Mouse (Mus musculus) urinary bladder, adult 2 months (tissue): ENCODE data around the gene Tfam. TPM values are rescaled to one million over a fixed set of nuclear protein-coding genes. Genes with fewer than 3 reads are reported as not detected.

ENCODE experiments used
- DNase-seq: peaks from one replicate; pipeline ENCODE4 v3.0.0; 2022; ENCODE audit warnings: low spot score
- polyA plus RNA-seq: library from polyadenylated mRNA; depleted of rRNA; stranded (reverse); fragments of >200 nt; gene quantifications from 2 replicates; pipeline ENCODE4 v1.2.3, GENCODE M21; 2012; rRNA removed

The Tfam gene
- 25.8 and 28.5 TPM in 2 replicates for polyA plus RNA-seq

DNA sequence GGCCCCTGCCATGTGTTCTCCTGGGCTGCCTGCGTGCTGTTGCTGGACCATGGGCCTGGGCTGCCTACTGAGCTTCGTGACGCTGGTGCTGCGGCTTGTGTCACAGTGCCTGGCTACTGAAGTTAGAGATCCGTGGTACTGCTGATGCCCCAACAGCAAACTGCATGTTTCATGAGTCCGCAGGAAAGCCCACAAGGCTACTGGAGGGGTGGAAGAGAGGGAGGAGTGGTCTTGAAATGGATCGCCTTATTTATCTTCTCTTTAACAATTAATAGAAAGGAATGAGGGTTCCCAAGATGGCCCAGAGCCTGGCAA lies at the start of gene Tfam:
Gene Tfam, minus strand, starts transcription at position 41 of the 315 bp plus-strand sequence.
- DNase-seq = no peak

GRCm38 (mm10) chr10:71285126-71285580 lies 47.1 kb upstream of the Tfam start, which contains the start of gene Ube2d1:
Gene Ube2d1 (minus strand): TSS chr10:71285262.
- peak; percentile 89 for DNase-seq

DNA sequence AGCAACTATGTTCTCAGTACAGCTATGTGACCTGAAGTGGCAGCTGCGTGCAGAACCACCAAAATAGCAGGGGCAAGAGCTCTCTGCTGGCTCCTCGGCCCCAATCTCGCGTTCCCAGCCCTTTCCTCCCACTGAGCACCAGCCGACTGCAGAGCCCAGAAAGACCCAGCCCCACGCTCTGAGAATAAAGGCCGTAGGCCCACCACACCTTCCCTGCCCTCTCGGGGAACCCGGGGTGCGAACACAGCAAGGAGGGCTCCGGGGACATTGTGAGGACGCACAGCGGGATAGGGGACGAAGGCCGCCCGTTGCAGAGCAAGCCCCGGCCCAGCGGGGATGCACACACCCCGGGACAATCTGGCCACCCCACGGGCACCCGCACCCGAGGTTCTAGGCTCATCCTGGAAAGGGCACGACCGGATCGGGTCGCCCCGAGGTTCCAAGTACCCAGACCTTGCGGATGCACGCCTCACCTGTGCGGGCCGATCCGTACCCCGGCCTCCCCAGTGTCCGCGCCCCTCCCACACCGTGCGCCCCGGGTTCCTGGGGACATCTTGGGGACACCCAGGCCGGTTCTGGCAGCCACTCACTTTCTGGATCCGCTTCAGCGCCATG lies 46.5 kb upstream of the Tfam start:
- no peak for DNase-seq

- no peak for DNase-seq
Observed at GRCm38 (mm10) chr10:71284131-71284510, 46.0 kb upstream of the Tfam start.

DNA sequence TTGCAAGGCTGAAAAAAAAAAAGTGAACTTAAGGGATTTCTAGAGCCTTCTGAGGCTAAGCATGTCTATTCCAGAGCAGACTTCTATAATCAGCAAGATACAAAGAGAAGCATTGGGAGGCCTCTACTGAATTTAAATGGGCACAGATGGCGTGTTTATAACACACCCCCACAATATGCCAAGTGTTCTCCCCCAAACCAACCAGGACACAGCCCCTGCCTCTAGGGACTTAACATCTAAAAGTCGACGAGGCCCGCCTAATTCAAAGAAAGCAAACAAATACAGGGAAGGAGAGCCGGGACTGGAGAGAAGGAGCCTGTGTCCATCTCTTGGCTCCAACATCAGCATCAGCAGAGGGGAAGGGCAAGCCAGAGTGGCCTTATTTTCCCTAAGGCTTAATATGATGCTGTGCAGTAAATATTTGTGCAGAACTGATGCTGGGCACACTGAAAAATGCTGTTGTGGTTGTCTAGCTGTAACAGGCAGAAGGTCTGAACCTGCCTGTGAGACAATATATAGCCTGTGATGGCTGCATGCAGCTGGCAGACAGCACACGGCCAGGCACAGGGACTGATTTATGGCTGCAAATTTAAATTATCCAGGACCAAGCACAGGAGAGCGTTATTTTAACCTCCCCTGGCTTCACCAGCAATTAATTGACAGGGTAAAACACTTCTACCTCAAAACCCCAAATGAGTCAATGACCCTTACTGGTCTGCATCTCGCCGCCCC lies 35.1 kb upstream of the Tfam start:
- DNase-seq = no peak

DNA sequence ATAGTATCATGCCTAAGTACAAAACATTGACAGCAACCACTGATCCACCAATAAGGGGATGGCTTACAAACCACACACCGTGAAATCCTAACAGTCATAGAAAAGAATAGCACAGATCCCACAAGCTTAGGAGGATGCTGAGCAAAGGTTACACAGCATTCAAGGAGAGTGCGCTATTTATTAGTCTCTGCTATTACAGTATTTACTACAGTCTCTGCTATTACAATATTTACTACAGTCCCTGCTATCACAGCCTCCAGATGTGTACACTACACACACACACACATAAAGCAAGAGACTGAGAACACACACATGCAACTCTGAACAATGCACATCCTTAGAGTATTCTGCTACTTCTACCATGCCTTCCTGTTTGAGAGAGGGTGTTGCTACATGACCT lies 29.9 kb upstream of the Tfam start:
- DNase-seq = no peak

GRCm38 (mm10) chr10:71267511-71267910 lies 29.4 kb upstream of the Tfam start:
- DNase-seq = no peak

DNA sequence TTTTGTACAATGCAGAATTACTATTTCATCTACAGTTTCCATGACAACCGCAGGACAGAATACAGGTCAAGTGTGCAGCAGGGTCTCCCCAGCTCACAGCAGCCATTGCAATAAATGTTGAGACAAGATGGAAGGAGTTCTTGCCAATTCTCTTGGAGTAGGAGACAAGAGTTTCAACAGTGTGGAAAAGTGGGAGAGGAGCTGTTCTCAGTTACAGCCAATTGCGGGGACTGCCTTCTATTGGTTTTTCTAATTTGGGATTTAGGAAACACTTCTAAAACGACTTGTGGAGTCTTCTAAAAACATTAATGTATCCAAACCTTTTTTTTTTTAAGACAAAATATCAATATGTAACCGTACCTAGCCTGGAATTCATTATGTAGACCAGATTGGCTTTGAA lies 27.0 kb upstream of the Tfam start:
- no peak for DNase-seq

DNA sequence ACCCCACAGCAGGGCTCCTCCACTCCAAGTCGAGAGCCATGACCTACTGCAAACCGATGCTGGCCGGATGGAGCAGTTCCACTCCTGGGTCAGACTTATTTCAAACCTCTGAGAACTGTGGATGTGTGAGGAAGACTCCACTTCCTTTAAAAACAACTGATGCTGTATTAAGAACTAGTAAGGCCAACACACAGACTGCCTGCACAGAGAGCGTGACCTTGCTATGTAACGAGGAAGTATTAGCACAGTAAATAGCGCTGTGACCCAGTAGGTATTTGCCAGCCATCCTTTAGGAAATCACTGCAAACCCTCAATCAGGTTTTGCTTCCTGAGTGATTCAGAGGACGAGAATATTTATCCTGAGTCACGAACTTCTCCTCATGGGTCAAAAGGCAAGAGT lies 23.6 kb upstream of the Tfam start:
- no peak for DNase-seq

DNA sequence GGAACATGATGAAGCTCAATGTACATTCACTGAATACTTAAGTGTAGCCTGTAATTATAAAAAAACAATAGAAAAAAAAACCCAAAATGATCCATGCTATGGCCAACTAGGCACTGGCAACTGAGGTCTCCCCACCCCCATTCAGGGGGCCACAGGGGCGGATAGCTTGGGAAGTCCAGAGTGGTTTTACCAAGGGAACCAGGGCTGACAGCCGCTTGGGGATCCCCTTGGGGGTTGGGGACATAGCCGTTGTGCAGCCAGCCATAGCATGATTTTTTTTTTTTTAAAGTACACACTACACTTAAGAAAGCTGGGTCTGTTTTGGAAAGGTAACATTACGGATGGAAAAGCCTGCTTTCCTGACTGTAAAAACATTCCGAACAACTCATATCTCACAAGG lies 20.9 kb upstream of the Tfam start:
- DNase-seq = no peak

DNA sequence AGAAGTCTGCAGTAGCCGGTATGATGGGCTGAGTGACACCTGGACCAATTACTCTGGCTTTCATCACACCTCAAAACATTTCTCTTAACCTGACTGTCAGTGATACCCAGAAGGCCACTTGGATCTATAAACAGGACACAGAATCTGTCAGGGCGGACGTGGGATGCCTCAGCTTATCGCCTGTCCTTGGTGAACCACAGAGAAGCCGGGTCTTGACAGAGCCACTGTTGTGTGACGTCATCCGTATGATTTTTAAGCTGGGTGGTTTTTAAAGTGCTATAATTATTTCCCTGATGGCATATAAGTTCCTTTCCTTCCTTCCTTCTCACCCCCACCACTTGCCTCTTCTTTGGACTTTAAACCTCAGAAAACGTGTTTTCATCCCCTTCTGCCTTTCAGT lies 20.4 kb upstream of the Tfam start:
- DNase-seq = no peak

GRCm38 (mm10) chr10:71253147-71253546 lies 15.1 kb upstream of the Tfam start:
- no peak for DNase-seq

DNA sequence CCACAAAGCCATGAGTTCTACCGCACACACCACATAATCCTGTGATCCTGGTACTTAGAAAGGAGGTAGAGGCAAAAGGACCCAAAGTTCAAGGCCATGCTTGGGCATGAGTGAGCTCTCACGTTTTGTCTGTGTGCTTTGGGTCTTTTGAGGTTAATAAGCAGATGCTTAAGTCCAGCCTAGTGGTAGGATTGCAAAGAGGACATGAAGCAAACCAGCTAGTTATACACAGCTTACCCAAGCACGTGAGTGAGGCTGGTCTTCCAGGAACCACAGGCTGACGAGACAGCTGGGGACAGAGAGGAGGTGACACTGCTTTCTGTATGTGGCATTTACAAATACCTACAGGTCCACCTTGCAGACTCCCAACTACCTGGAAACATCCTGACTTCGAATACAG lies 14.3 kb upstream of the Tfam start:
- no peak for DNase-seq

DNA sequence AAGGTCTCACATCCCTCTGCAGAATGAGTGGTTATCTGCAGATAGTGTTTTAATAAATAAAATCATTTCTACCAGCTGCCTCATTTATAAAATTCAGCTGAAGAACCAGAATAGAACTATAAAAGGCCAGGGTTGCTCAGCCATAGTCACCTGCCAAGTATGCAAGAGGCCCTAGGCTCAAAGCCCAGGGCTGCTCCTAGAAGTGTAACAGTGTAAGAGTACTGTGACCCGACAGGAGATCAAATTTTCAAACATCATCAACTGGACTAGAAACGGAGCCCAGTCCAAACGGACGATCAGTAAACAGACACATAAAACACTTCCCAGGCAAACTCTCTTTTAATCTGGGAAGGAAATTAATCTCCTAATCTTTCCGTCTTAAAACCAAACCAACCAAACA lies 13.8 kb upstream of the Tfam start:
- DNase-seq = no peak

DNA sequence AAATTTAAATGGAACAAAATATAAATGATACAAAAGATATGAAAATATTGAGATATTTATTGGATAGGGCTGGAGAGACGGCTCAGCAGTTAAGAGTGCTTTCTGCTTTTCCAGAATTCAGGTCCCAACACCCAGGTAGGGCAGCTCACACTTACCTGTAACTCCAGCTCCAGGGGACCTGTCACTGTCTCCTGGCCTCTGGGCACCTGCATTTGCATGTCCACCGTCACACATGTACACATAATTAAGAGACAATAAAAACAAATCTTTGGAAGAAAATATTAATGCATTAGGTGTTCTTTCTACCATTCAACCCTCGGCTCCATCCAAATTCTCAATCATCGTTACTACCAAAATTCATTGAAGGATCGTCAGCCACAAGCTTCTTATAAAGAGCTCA lies 13.2 kb upstream of the Tfam start:
- no peak for DNase-seq

DNA sequence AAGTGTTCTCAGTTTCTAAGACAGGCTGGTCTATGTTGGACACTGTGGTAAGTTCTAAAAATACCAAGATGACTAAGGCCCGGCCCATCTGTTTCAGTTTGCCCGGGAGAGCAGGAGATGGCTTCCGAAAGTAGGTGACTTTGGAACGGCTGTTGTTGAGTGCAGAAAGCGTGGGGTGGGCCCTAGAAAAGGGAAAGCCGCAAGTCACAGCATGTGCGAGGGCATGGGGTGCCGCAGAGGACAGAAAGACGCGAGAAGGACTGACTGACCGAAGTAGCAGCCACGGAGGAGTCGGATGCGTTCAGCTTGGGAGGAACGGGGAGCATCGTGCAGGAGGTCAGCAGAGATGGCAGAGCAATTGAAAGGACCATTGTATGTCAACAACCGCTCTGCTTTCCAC lies 12.4 kb upstream of the Tfam start:
- DNase-seq = no peak

GRCm38 (mm10) chr10:71249086-71249880 lies 11.2 kb upstream of the Tfam start:
- DNase-seq = no peak

- DNase-seq = no peak
Observed at GRCm38 (mm10) chr10:71246956-71247355, 8.9 kb upstream of the Tfam start.

- no peak for DNase-seq
Observed at GRCm38 (mm10) chr10:71239479-71240120, 1.5 kb upstream of the Tfam start.

- DNase-seq = peak; percentile 93
Observed at GRCm38 (mm10) chr10:71237516-71238239, 402 bp downstream of the Tfam start.

GRCm38 (mm10) chr10:71234071-71234470 lies 4.0 kb downstream of the Tfam start:
- DNase-seq = no peak

GRCm38 (mm10) chr10:71225894-71226293 lies 12.2 kb downstream of the Tfam start:
- peak; percentile 72 for DNase-seq
